Mouse (Mus musculus): Measurements from ENCODE around the gene Gigyf1. TPM values are rescaled to one million over a fixed set of nuclear protein-coding genes. Genes with fewer than 3 reads are reported as not detected.
A peak's percentile ranks its signal among the peaks of the same experiment; 100 is the strongest.

Gigyf1 gene
- 7.3 and 15.7 TPM in 2 replicates for polyA plus RNA-seq (2012; rRNA removed)

- Histone ChIP-seq H3K4me1 (ENCODE audit: control insufficient read depth, insufficient read depth, insufficient read length, low read length) (no peaks in the 10 kb centered on the region), H3K27me3 (ENCODE audit: control insufficient read depth, insufficient read depth, low read length) (no peaks in the 10 kb centered on the region), H3K36me3 (ENCODE audit: control insufficient read depth, insufficient read depth, low read length) (peaks cover 34% of the 10 kb centered on the region), H3K4me3 (ENCODE audit: low read depth, low read length) (no peak within 1 kb of the TSS), H3K27ac (ENCODE audit: insufficient read depth, low read depth, low read length) (no peak within 1 kb of the TSS)
- TF ChIP-seq CTCF (IDR thresholded peaks at IDR 0.05; ENCODE audit: extremely low read depth, insufficient read length, insufficient replicate concordance, low read depth, low read length), result peak; percentile 55; the same call in 1 of the 2 replicates
- TF ChIP-seq POLR2A (IDR thresholded peaks at IDR 0.05; ENCODE audit: low read depth, low read length), result no peak
- WGBS, result 85% methylated on average over 5 of the region's 5 CpGs
These were observed at the start of gene Gigyf1 for GRCm38 (mm10) chr5:137518436-137518835. Gigyf1 (plus strand) TSS chr5:137518548.

GRCm38 (mm10) chr5:137472252-137472904, 46.0 kb upstream of the Gigyf1 start:
- 17% methylated on average over 5 of the region's 5 CpGs for WGBS
- Histone ChIP-seq H3K36me3 (ENCODE audit: control insufficient read depth, insufficient read depth, low read length) (no peaks in the 10 kb centered on the region), H3K27me3 (ENCODE audit: control insufficient read depth, insufficient read depth, low read length) (no peaks in the 10 kb centered on the region), H3K27ac (ENCODE audit: insufficient read depth, low read depth, low read length) (peak overlapping the region; percentile 85), H3K4me1 (ENCODE audit: control insufficient read depth, insufficient read depth, insufficient read length, low read length) (peaks cover 14% of the 10 kb centered on the region; the same call in 1 of the 2 replicates), H3K4me3 (ENCODE audit: low read depth, low read length) (no peak overlapping the region)
- no peak for TF ChIP-seq CTCF (IDR thresholded peaks at IDR 0.05; ENCODE audit: extremely low read depth, insufficient read length, insufficient replicate concordance, low read depth, low read length)

- TF ChIP-seq POLR2A (IDR thresholded peaks at IDR 0.05; ENCODE audit: low read depth, low read length) (no peak), CTCF (IDR thresholded peaks at IDR 0.05; ENCODE audit: extremely low read depth, insufficient read length, insufficient replicate concordance, low read depth, low read length) (no peak)
- no peak overlapping the region for H3K27ac ChIP-seq (ENCODE audit: insufficient read depth, low read depth, low read length)
- no peaks in the 10 kb centered on the region for H3K36me3 ChIP-seq (ENCODE audit: control insufficient read depth, insufficient read depth, low read length)
- 88% methylated on average over 2 of the region's 2 CpGs for WGBS
- no peaks in the 10 kb centered on the region for H3K27me3 ChIP-seq (ENCODE audit: control insufficient read depth, insufficient read depth, low read length)
- no peak overlapping the region for H3K4me3 ChIP-seq (ENCODE audit: low read depth, low read length)
- H3K4me1 ChIP-seq (ENCODE audit: control insufficient read depth, insufficient read depth, insufficient read length, low read length), result peaks cover 11% of the 10 kb centered on the region; the same call in 1 of the 2 replicates
These were observed 44.0 kb upstream of the Gigyf1 start for GRCm38 (mm10) chr5:137474351-137474750.

GRCm38 (mm10) chr5:137476964-137477363, 41.4 kb upstream of the Gigyf1 start, which contains the start of gene Zan:
Zan (minus strand) TSS chr5:137477064.
- TF ChIP-seq CTCF (IDR thresholded peaks at IDR 0.05; ENCODE audit: extremely low read depth, insufficient read length, insufficient replicate concordance, low read depth, low read length), result no peak
- TF ChIP-seq POLR2A (IDR thresholded peaks at IDR 0.05; ENCODE audit: low read depth, low read length), result no peak
- Histone ChIP-seq H3K4me1 (ENCODE audit: control insufficient read depth, insufficient read depth, insufficient read length, low read length) (peaks cover 8% of the 10 kb centered on the region; the same call in 1 of the 2 replicates), H3K4me3 (ENCODE audit: low read depth, low read length) (no peak within 1 kb of the TSS), H3K27ac (ENCODE audit: insufficient read depth, low read depth, low read length) (no peak within 1 kb of the TSS), H3K36me3 (ENCODE audit: control insufficient read depth, insufficient read depth, low read length) (no peaks in the 10 kb centered on the region), H3K27me3 (ENCODE audit: control insufficient read depth, insufficient read depth, low read length) (no peaks in the 10 kb centered on the region)
- WGBS, result 86% methylated on average over 5 of the region's 5 CpGs

- TF ChIP-seq CTCF (IDR thresholded peaks at IDR 0.05; ENCODE audit: extremely low read depth, insufficient read length, insufficient replicate concordance, low read depth, low read length), result peak; percentile 30; the same call in 1 of the 2 replicates
- TF ChIP-seq POLR2A (IDR thresholded peaks at IDR 0.05; ENCODE audit: low read depth, low read length), result no peak
- Histone ChIP-seq H3K4me1 (ENCODE audit: control insufficient read depth, insufficient read depth, insufficient read length, low read length) (no peaks in the 10 kb centered on the region), H3K27ac (ENCODE audit: insufficient read depth, low read depth, low read length) (no peak overlapping the region), H3K4me3 (ENCODE audit: low read depth, low read length) (no peak overlapping the region), H3K27me3 (ENCODE audit: control insufficient read depth, insufficient read depth, low read length) (no peaks in the 10 kb centered on the region), H3K36me3 (ENCODE audit: control insufficient read depth, insufficient read depth, low read length) (no peaks in the 10 kb centered on the region)
These were observed 37.2 kb upstream of the Gigyf1 start for GRCm38 (mm10) chr5:137481138-137481537.

- Histone ChIP-seq H3K27me3 (ENCODE audit: control insufficient read depth, insufficient read depth, low read length) (no peaks in the 10 kb centered on the region), H3K4me3 (ENCODE audit: low read depth, low read length) (no peak overlapping the region), H3K27ac (ENCODE audit: insufficient read depth, low read depth, low read length) (no peak overlapping the region), H3K4me1 (ENCODE audit: control insufficient read depth, insufficient read depth, insufficient read length, low read length) (no peaks in the 10 kb centered on the region), H3K36me3 (ENCODE audit: control insufficient read depth, insufficient read depth, low read length) (no peaks in the 10 kb centered on the region)
- 55% methylated on average over 8 of the region's 8 CpGs for WGBS
- TF ChIP-seq CTCF (IDR thresholded peaks at IDR 0.05; ENCODE audit: extremely low read depth, insufficient read length, insufficient replicate concordance, low read depth, low read length), result no peak
- no peak for TF ChIP-seq POLR2A (IDR thresholded peaks at IDR 0.05; ENCODE audit: low read depth, low read length)
These were observed 36.5 kb upstream of the Gigyf1 start for GRCm38 (mm10) chr5:137481897-137482296.

- Histone ChIP-seq H3K27me3 (ENCODE audit: control insufficient read depth, insufficient read depth, low read length) (no peaks in the 10 kb centered on the region), H3K4me1 (ENCODE audit: control insufficient read depth, insufficient read depth, insufficient read length, low read length) (no peaks in the 10 kb centered on the region), H3K27ac (ENCODE audit: insufficient read depth, low read depth, low read length) (no peak overlapping the region), H3K4me3 (ENCODE audit: low read depth, low read length) (no peak overlapping the region; the same call in 1 of the 2 replicates), H3K36me3 (ENCODE audit: control insufficient read depth, insufficient read depth, low read length) (no peaks in the 10 kb centered on the region)
- whole genome bisulfite sequencing, result 27% methylated on average over 30 of the region's 30 CpGs
- TF ChIP-seq POLR2A (IDR thresholded peaks at IDR 0.05; ENCODE audit: low read depth, low read length) (no peak), CTCF (IDR thresholded peaks at IDR 0.05; ENCODE audit: extremely low read depth, insufficient read length, insufficient replicate concordance, low read depth, low read length) (no peak)
These were observed 33.1 kb upstream of the Gigyf1 start for GRCm38 (mm10) chr5:137485071-137485850.
